Mouse (Mus musculus) Muller cell, postnatal 12 days (primary cell): ENCODE measurements at regions not wholly inside any gene's neighbourhood (a gene's known extent, or its start where the extent isn't known, plus 50 kb on each side); places are given as distances from the start of the nearest gene placed in this dataset.

Source experiments
- DNase-seq: peaks from one replicate; pipeline ENCODE4 v3.0.0-alpha.2; 2015; ENCODE audit errors: inconsistent ontology term

DNA sequence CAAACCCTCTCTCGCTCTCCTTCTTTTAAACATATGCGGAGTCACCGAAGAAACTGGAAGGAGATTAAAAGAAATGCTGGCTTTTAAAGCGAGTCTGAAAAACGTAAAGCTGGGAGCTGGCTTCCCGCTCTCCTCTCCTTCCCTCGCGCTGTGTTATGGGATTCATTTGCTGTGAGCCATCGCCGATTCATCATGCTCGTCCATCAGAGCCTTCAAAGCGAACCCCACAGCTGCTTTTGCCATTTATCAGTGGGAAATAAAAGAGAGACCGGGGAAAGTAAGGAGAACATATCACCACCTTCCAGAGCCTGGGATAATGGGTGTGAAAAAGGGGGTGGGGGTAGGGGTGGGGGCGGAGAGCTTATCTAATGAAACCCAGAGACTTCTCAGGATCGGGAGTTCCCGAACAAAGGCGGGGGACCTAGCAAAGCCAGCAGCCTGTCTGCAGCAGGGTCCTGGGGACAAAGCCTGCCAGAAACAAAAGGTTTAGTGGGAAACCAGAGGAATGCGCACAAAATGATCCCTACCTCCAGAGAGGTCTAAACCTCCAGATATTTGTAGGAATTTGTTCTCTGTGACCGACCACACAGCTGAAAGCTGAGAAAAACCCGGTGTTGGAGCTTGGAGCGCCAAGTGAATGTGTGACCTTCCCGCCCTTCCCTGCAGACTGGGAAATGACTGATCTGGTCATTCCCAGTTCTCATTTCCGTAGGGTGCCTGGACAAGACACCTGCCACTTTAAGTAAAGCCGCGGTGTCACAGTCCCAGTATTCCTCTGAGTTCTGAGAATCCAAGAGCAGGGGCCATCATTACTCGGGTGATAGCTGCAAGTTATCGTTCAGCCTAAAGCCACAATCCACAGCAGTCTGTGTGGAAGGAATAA lies 73.9 kb upstream of the Lrig1 start:
- peak; percentile 45 for DNase-seq

DNA sequence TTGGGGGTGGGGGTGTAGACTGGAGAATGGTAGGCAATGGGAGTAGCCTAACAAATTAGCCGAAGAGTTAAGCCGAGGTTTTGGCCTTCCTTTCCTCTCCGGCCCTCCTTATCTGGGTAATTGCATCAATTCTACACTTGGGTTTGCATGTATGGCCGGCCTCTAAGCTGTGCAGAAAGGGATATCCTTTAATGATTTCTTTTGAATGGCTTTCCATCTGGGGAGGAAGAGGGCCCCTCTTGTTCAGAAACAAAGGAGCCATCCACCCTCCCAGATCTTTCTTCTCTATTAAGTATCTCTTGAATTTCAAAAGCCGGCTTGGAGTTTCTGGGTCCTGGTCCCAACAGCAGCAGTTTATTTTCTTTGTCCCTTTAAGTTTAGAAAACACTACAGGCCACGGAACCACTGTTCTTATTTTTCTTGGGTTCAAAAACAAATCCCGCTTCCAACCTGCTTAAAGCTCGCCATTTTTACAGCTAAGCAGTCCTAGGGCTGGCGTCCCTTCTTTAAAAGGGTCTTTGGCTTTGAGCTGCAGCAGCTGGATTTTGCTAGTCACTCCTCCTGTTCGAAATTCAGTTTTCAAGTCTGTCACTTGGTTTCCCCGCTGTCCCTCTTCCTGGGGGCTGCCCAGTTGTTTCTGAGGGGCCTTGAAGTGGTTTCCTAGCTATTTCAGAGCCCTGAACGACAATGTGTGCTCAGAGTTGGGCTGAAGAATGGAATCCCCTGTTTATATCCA lies 73.1 kb upstream of the Lrig1 start:
- no peak for DNase-seq

DNA sequence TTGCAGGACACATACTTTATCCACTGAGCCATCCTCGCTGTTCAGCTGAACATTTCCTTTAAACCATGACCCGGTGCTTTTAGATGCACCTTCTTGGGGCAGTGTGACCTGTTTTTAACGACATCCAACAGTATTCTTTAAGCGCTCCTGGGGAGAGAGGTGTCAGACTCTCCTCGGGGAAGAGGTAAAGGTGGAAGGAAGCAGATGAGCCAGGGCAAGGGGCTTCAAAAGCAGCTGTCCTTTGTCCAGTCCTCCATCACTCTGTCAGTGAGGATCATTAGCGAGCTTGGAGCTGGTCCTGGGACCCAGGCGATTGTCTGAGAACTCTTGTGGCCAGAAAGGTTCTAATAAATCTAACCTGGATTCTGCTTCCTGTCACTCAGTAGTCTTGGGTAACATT lies 72.4 kb upstream of the Lrig1 start:
- DNase-seq: no peak

DNA sequence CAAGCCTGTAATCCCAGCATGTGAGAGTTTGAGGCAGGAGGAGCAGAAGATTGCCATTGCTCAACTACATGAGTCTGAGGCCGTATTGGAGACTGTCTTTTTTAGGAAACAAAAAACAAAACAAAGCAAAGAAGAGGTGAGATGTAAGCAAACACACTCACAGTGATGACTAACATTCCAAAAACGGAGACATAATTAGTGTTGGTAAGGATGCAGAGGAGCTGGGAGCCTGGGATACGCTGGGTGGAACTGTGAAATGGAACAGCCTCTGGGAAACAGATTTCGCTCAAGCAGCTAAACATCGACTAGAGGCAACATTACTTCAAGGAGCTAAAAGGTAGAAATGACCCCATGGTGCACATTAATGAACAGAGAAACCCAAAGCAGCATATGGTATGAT lies 68.3 kb upstream of the Lrig1 start:
- no peak for DNase-seq

DNA sequence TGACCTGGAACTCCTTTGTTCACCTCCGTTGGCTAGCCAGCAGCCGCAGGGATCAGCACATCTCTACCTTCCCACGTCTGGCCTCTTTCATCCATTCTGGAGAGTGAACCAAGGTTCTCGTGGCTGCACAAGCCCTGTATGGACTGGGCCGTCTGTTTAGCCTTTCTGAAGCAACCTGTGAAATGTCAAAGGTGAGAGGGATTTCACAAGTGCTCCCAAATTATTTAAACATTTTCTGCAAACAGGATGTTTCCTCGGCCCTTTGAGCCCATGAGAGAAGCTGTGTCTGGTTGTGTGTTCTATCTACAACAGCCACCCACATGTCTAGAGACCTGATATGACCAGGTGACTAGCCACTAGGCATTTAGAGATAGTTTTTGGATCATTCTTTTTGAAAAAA lies 65.8 kb upstream of the Lrig1 start:
- no peak for DNase-seq

DNA sequence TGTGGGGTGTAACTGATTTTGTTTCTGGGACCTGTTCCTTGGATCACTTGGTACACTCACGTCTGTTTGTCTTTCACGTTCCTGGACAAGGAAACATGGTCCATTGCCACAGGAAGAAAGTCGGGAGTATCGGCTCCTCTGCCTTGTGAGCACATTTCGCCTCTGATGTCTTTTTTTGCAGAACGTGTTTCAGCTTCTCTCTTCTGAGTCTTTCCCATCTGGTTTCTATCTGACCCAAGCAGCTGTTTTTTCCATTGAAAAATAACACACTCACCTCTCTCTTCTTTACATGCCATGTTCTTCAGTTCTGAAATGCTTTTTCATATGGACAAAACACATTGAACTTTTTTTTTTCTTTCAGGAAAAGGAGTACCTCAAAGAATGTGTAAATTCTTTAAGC lies 61.4 kb upstream of the Lrig1 start:
- no peak for DNase-seq

DNA sequence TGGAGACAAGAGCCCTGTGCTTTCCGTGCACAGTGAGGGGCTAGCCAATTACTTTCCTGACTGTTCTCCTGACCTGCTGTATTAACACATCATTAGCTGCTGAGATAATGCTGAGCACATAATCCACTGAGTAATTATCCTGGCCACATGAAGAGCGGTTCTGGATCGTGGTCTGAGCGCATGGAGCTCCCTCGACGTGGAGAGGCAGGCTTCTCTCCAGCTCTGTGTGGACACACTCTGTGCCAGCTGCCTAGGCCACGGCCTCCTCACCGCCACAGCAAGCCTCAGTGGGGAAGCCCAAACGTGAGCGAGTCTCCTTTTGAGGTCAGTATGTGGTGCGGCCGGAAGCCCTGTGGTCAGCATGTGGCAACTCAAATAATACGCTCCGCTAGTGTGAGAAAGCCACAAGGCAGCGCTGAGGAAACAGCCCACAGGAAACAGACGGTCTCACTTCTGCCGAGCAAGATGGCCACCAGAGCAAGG lies 60.7 kb upstream of the Lrig1 start:
- DNase-seq: peak; percentile 84

DNA sequence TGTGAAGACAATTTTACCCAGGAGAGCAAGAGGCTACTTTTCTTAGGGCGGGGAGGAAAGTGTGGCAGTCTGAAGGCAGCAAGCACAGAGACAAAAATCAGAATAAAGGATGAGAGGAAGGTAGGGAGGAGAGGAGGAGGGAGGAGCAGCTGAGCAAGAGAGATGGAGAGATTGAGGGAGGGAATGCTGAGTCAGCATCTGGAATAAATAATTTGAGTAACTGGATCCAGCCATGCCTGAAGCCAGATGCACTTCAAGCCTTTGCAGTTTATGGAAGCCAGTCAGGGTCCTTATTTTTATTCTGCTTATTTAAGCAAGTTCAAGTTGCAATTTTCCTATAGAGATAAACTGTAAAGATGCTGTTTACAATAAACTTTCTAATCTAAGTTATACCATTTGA lies 59.7 kb upstream of the Lrig1 start:
- no peak for DNase-seq

DNA sequence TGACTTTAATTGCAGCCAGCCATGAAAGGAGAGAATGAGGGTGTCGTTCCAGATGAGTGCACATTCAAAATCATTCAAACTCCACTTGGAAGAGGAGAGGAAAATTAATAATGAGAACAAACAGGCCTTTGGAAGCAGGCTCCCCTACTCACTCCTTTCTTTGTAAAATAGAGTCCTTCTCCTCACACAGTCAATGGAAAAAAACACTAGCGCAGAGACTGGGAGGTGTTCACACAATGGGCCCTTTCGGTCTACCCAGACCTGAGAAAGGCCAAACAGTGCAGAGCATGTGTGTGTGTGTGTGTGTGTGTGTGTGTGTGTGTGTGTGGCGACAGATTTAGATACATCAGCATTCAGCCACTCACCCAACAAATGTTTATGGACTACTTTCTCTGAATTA lies 56.0 kb upstream of the Lrig1 start:
- DNase-seq: peak; percentile 87

DNA sequence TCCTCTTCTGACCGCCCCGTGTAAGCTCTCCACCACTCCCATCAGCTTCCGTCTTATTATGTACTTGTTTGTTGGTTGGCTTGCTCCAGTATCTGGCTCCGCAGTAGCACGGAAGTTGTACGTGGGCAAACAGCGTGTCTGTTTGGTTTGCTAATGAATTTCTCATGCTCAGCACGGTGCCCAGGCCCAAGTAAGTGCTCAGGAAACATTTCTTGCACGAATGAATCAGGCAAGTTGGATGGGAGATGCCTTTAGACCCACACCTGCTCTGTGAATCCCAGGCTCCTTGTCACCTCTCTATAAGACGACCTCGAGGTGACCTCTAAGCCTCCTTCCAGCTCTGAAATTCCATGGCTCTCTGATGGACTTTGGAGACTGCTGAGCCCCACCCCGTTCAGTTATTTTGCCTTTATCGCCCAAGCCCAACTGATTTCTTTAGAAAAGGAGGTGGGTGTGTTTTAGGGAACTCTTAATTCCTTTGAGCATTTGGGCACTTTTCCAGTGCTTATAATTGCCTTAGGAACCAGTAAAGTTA lies 55.4 kb upstream of the Lrig1 start:
- DNase-seq: no peak

DNA sequence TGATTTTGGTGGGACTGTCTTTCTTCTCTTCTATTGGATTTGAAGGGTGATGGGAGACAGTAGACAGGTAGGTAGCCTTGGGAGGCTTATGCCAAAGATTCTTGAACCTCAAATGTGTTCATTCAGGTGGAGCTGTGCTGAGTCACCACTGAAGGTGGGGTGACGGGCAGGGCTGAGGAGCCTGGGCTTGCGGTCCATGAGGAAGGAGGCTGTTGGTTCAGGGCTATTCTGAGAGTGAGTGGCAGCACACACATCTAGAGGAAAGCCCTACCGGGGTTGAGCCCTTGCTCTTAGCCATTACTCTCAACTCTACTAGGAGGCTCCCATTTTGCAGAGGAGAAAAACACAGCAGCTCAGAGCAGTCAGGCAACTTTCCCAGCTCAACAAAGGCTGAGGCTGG lies 54.6 kb upstream of the Lrig1 start:
- DNase-seq: no peak

DNA sequence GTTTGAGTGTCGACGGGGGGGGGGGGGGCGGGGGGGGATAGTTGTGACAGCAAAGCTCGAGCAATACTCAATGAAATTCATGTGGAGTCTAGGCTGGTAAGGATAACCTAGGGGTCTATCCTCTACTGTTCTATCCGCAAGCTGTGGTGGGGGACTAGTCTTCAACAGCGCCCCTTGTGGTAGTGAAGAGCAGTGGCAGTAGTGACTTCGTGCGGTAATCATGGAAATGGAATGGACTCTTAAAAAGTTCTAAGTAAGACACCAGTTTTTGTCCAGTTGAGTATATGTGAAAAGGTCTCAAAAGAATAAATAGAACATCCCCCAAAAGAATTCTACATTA lies 51.1 kb upstream of the Lrig1 start:
- DNase-seq: no peak

DNA sequence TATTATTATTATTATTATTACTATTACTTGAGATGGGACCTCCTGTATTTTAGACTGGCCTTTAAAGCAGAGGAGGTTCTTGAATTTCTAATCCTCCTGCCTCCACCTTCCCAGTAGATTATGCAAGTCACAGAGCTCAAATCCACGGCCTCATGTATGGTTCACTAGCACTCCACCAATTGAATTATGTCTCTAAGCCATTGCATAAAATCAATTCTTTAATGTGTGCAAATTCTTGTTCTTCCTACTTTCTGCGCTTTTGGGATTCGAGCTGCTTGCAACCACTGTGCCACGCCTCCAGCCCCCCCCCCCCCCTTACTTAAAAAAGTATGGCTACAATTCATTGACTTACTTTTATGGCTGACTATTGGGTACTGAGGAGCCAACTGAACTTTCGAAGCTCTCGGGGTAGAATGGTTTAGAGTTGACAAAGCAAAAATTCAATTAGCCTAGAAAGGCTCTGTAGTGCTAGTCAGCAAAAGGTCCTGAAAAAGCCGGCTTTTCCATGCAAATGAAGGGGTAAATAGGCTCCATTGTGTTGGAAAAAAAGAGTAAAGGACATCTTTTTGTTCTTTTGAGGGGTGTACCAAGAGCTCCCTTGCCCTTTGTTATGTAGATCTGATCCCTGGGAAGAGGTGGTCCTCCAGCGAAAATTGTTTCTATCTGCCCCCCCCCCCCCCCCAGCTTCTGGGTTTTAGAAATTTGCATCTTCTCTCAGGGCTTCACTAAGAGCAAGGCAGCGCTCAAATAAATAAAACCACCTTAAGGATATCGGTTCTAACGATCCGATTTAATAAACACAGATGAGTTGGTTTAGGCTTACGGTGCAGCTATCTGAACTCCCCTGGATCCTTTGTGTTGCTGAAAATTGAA lies 50.5 kb upstream of the Lrig1 start:
- no peak for DNase-seq
